Mouse (Mus musculus) kidney, postnatal 10 days (tissue): ENCODE data around the gene Odf3l1.
A peak's percentile ranks its signal among the peaks of the same experiment; 100 is the strongest.

Source experiments
- DNase-seq: peaks from one replicate; pipeline ENCODE4 v3.0.0; 2021; ENCODE audit warnings: mixed read lengths

Gene Odf3l1

DNA sequence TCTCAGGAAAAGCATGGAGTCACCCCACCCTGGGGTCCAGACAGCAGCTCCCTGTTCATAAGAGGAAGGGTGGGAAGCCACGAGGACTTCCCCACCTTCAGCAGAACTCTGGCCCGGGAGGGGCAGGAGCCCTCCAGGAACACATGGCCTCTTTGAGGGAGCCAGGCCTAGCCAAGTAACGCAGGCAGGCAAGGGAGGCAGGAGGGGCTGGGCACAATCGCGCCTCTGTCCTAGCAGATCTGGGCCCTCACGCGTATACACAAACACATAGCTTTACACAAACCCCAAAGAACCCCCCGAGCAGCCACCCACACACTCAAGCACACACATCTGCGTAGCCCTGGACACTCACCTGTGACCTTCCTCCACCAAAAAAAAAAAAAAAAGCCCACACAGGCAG lies 16.3 kb upstream of the Odf3l1 start:
- DNase-seq: no peak

DNA sequence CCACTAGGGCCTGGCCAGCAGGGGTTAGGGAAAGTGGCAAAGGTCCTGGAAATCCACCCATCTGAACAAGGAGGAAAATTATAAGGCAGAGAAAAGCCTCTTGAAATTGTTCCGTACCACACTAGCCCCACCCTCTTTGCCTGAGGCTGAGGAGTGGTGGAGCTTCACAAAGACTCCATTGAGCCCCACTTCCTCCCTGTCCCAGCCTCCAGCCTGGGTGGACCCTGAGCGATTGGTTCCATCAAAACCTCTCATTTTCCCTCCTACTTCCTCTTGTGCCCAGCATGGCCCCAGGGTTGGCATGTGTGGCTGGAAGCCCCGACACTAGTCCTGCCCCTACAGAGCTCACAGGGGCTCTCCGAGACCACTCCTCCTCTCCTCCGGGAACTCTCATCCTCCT lies 12.8 kb upstream of the Odf3l1 start:
- no peak for DNase-seq

GRCm38 (mm10) chr9:56876784-56877183 lies 12.3 kb upstream of the Odf3l1 start:
- DNase-seq: peak; percentile 76

GRCm38 (mm10) chr9:56873097-56873496 lies 8.6 kb upstream of the Odf3l1 start:
- no peak for DNase-seq

- DNase-seq: no peak
These were observed 7.8 kb upstream of the Odf3l1 start for GRCm38 (mm10) chr9:56872105-56872903.

DNA sequence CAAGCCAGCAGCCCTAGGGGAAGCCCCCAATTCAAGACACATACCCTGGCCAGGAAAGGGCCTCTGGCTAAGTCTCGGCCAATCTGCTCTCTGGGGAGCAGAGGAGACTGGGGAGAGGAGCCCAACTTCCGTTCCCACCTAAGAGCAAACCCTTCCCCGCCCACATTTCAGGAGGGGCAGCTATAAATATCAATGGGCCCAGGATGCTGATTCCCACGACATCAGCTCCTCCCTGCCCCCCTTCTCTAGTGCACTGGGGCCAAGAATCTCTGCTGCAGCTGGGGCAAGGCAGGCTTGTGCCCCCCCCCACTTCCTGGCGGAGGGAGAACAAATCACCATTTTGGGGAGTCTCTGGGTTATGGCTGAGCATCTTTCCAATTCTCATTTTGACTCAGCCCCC lies 6.7 kb upstream of the Odf3l1 start:
- peak; percentile 75 for DNase-seq

- DNase-seq: no peak
These were observed 6.3 kb upstream of the Odf3l1 start for GRCm38 (mm10) chr9:56870778-56871177.

DNA sequence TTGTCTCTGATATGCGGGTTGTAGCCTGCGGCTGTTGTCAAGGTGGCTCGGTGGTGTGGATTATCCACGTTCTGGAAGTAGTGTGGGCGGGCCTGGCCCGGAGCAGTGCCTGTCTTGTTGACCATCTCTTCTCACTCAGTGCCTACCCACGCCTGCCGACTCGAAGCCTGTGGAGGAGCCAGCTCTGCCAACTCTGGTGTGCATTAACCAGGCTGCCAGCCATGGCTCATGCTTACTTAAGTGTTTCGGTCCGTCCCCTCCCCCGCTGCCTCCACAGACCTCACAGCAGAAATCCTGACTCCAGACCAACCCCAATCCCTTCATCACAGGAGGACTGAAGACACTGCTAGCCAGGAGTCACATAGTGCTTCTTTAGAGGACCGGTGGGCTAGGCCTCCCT lies 5.1 kb upstream of the Odf3l1 start:
- peak; percentile 83 for DNase-seq

GRCm38 (mm10) chr9:56868292-56868691 lies 3.8 kb upstream of the Odf3l1 start:
- peak; percentile 81 for DNase-seq

DNA sequence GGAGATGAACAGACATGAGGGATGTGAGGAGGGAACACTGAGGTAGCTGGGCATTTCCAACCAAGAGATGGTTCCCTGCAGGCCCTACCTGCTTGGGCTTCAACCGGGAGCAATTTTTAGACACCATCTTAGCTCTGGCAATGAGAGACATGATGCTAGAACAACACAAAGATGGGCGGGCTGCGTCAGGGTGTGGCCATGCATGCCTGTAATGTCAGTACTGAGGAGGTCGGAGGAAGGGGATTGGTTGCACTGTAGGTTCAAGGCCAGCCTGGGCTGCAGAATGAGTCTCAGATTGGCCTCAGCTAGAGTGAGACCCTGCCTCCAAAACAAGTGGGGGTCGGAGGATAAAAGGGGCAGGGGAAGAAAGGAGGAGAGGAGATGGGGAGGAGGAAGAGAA lies 2.0 kb upstream of the Odf3l1 start:
- no peak for DNase-seq

GRCm38 (mm10) chr9:56865673-56866400 lies 1.4 kb upstream of the Odf3l1 start:
- no peak for DNase-seq

DNA sequence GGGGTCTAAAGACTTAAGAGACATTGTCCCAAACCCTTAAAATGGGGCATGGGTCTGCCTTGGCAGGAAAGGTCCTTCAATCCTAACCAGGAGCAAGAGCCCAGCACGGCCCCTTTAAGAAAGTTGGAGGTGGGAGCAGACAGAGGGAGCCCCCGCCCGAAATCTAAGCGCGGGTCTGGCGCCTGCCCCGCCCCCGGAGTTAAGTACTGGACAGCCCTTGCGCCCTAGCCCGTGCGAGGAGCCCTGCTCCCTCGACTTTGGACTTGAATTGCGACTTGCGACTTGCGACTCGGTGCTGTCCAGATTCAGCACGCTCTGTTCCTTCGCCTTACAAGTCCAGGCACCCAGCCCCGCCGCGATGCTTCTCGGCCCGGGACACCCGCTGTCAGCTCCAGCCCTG lies 353 bp upstream of the Odf3l1 start, which contains the start of gene Cspg4:
Gene Cspg4 (plus strand): TSS at position 202 of the 400 bp plus-strand sequence.
- DNase-seq: peak; percentile 89

DNA sequence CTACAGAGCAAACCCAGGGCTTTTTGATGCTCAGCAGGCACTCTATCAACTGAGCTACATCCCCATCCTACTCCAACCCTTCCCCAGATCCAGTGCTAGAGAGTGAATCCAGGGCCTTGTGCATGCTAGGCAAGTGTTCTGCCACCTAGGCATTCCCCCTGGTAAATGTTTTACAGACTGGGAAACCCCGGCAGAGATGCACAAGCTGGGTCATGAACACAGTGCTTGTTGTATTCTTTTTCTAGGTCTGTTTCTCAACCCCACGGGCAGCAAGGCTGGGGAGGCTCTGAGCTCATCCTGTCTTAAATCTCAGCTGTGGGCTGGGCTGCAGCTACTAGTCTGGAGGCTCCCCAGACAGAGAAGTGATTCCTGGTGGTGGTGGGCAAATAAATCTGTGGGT lies 1.6 kb downstream of the Odf3l1 start:
- DNase-seq: peak; percentile 43

DNA sequence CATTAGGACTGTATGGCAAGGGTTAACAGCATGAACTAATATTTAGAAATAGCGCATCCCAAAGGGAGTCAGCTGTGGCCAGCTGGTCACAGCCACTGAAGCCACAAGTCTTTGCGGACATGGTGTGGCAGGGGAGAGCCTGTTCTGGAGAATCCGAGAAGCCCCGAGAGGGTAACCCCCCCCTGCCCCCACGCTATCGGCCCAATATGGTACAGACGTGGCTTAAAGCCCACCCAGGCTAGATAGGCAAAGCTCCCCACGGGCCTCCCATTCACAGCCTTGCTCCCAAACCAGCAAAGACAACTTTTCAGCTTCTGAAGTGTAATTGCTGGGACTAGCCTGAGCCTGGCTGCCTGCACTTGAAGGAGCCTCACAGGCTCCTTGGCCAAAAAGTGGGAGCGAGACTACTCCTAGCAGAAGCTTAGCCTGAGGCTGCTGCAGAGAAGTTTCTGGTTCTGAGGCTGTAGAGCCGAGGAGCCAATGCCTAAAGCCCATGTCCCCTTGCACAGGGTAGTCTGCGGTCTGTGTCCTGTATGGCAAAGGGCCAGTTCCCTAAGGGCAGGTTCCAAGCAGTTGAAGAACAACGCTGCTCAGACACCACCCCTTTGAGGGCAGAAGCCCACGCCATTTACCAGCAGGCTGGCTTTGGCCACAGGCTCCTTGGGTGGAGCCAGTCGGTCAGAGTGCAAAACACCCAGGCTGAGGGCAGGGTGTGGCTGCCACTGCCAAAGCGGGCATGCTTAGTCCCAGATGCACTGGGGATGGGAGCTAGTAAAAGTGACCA lies 3.8 kb downstream of the Odf3l1 start:
- DNase-seq: peak; percentile 75

DNA sequence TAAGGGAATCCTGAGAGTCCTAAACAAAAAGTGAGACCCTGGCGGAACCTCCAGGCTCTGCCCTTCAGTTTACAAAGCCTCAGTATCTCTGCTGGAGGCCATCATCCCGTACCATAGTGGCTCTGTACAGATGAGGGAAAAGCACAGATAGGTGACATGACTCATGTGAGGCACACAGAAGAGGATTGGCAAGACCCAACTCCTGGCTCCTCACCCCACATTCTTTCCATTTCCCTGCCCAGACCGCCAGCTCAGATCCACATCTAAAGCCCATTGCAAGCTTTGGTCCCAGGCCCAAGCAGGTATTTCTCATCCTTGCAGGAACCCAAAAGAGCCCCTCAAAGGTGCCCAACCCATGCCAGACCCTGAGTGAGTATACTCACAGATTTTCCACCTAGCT lies 4.4 kb downstream of the Odf3l1 start:
- DNase-seq: no peak

DNA sequence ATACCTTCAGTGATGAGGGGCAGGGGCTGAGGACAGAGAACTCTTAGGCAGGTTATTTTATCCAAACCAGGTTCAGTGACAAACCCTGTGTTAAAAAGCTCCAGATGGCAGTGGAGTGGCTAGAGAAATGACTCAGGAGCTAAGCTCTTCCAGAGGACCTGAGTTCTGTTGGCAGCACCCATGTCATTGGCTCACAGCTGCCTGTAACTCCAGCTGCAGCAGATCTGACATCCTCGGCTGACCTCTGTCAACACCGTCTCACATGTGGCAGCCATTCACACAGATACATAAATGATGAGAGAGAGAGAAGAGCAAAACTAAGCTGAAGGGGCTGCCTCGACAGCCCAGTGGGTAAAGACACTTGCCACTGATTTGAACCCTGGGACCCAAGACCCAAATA lies 7.0 kb downstream of the Odf3l1 start:
- DNase-seq: no peak

GRCm38 (mm10) chr9:56851778-56852177 lies 12.7 kb downstream of the Odf3l1 start:
- DNase-seq: peak; percentile 44

DNA sequence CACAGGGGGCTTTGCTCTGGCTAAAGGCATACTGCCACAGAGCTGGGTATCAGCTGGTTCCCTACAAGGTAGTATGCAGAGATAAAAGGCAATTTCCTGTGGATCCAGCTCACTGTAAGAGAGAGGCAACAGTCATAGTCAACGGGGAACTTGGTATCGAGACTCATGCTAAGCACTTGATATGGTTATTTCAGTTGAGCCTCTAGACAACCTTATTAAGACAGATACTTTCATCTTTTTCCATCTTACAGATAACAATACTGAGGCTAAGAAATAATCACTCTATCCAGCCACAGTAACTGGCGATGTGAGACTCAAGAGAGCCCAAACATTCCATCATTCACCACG lies 13.6 kb downstream of the Odf3l1 start:
- DNase-seq: no peak

DNA sequence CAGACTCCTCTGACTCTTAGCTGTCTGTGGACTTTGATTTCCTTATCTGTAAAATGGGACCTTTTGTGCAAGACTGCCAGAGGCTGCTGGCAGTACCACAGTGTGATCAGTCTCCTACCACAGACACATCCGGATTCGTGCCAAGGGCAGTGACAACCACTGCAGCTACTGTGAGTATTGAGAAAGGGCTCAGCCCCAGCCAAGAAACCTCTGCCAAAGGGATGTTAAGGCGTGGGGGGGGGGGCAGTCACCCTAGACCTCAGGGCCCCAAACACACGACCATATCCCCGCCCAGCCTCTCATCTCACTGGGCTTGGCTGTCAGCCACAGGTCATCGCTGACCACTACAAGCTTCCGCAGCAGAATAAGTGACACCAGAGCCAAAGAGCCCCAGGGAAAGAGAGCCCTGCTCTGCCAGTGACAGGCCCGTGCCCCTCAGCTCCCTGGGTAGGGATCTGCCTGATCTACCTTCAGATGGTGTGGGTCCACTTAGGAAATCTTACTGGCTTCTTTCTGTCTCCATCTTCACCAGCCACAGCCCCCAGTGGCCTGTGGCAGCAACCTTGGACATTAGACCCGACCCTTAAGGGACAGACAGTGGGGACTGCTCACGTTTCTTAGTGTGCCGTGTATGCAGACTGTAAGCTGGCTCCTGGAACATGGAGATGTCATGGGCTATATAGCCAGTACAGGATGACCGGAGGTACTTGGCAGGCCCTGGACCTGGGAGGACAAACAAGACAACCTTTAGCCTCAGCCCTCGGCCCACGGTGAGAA lies 14.2 kb downstream of the Odf3l1 start:
- DNase-seq: peak; percentile 59

- DNase-seq: peak; percentile 86
These were observed 17.0 kb downstream of the Odf3l1 start for GRCm38 (mm10) chr9:56847523-56847922.

DNA sequence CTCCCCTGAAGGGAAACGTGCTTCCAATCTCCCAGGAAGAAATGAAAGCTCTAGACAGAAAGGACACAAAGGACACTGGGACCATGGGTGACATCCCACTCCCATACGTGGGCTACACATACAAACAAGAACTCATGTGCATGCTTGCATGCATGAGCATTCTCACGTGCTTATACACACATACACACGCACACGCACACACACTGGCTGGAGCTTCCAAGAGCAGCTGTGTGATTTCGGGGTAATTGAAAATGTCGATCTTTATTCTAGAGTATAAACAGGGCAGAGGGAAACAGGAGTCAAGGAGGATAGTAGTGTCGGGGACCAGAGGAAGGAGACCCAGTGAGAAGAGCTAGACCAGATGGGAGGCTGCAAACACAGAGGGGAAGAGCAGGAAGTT lies 19.8 kb downstream of the Odf3l1 start:
- no peak for DNase-seq

DNA sequence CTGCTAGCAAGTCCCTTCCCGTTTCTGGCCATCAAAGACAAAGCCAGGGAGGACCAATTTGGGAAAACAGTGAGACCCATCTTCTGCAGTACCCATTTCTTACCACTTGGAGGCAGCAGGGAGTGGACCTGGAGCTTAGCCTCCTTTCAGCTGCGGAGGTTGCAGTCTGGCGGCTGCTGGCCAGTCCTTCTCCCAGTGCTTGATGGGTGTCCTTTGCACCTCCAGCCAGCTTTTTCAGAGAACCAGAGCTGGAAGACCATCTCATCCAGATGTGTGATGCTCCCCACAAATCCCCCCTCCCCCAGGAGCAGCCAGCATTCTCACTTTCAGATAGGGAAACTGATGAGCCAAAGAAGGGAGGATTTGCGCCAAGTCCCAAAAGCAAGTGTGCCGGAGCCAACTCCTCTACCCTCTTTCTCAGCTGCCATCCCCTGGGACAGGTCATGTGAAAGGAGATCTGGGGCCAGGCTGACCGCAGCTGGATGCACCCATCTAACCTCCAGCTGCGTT lies 20.7 kb downstream of the Odf3l1 start:
- DNase-seq: peak; percentile 87

- no peak for DNase-seq
These were observed 22.2 kb downstream of the Odf3l1 start for GRCm38 (mm10) chr9:56842303-56842719.
